Mouse (Mus musculus): ENCODE measurements at regions not wholly inside any gene's neighbourhood (a gene's known extent, or its start where the extent isn't known, plus 50 kb on each side); places are given as distances from the start of the nearest gene placed in this dataset.

DNA sequence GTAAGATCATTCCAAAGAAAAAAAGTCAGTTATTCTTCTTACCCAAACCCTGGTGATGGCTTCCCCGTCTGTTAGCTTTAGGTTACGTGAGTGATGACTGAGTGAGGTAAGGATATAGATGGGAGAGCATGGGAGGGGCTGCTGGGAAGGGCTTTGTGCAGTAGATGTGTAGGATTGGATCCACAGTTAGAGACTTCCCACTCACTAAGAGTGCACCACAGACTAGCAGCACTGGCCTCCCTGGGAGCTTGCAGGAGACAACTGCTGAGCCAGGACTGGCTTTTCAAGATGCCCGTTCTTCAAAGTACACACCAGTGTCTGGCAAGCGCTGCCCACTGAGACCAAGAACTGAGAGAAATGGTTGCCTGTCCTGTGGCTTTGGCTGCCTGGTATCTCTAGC lies 62.0 kb upstream of the Ifne start:
- no peak for DNase-seq (ENCODE audit: low read depth, low spot score)

DNA sequence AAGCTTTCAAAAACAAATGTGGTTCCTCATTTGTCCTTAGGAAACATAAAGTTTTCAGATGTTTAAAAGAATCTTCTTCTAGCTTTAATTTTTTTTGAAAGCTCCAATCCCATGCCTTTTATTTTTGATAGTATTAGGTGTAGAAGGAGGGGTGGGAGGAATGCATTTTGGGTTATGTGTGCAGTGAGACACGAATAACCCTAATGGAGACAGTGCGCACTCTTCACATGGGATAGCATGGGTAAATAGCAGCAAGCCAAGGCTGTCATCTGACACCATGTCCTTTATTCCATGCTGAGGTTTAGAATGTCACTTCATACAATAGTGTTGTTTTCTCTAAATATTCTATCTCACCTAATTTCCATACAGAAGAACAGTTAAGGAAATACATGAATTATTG lies 60.7 kb upstream of the Ifne start:
- no peak for DNase-seq (ENCODE audit: low read depth, low spot score)

DNA sequence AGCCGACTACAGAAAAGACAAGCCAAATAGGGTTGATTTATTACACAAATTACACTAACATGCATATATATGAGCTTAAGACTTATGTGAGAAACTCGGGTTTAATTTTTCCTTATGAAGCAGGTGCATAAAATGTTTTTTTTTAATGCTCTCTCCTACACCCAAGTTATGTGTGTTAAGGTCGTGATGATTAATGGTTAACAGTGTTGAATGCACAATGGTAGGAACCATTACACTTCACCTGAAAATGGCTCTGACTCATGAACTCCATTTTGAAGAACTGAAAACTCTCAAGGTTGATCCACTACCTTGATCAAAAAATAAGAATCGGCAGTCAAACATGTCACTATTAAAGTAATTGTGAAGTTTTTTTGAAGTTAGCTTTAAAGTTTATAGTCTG lies 59.4 kb upstream of the Ifne start:
- DNase-seq (ENCODE audit: low read depth, low spot score): no peak

DNA sequence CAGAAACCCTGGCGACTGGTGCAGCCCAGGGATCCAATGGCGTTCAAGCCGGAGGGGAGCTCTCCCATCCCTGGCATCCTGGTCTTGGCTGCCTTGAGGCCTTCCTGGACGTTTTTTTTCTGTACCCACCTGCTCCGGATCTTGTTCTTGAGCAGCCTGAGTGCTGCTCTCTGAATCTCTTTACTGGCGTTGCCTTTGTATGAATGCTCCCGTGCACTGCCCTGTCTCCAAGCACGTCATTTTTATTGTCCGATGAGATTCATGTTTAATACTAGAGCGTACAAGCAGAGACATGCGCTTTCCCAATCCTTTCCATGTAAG lies 58.7 kb upstream of the Ifne start:
- no peak for DNase-seq (ENCODE audit: low read depth, low spot score)

DNA sequence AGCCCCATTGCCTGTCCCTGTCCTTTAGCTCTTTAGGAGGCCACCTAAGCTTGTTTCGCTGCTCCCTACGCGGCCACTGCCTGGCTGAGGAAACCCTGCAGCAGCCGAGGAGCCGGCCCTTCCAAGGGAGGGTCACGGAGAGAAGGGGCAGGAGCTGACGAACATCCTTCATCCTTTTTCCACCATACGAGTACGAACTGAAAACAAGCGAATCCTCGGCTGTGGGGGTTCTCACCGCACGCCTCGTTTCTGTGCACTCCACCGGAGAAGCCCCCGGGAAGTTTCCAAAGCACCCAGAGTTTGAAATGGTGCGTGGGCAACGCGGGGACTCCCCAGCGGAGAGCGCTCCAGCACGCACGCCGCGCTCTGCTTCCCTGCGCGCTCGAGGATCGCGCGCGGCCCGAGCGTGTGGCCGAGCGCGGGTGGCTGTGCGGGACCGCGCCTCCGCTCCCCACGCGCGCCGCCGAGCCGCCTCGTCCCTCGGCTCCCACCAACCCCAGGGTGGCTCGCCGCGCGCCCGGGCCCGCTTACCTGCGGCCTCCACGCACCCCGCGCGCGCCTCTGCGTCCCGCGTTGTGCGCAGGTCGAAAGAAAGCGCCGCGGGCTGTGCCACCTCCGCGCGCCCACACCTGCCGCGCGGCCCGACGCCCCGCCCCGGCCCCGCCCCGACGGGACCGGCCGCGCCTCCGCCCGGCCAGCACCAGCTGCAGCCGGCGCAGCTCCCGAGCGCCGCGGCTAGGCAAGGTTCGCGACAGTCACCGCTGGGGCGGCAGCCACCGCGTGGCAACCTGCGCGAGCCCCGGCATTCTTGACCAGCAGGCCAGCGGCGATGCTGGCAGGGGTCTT lies 58.1 kb upstream of the Ifne start:
- peak; percentile 63 for DNase-seq (ENCODE audit: low read depth, low spot score)

DNA sequence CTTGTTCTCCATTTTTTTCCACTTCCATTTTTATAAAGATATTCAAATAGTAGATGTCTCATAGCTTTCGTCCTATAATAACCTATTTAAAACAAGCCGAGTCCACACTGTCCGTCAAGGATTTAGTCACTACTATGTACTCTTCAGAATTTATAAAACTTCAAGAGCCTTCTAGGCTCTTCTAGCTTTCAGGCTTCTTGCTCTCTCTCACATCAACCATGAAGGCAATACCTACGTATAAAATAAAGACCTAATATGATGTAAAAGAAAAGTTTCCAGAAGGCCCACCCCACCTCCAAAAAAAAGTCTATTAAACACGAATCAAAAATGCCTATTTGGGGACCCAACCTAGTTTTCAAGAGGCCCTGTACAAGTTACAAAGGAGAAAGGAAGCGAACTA lies 57.0 kb upstream of the Ifne start:
- no peak for DNase-seq (ENCODE audit: low read depth, low spot score)

DNA sequence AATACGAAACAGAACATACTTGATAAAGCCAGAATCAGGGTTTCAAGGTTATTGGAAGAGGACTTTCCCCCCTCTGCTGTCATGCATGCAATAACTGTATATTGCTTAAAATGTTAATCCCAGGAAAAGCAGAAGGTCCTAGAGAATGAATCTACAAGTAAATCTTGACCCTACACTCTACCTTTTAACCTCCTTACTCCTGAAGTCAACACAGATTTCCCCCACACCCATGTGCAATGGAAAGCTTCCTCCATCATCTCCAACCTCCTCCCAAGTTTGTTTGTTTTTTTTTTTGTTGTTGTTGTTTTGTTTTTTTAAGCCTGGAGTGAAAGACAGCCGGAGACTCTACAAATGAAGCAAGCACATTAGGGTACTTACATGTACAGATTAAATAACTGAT lies 55.9 kb upstream of the Ifne start:
- DNase-seq (ENCODE audit: low read depth, low spot score): no peak

DNA sequence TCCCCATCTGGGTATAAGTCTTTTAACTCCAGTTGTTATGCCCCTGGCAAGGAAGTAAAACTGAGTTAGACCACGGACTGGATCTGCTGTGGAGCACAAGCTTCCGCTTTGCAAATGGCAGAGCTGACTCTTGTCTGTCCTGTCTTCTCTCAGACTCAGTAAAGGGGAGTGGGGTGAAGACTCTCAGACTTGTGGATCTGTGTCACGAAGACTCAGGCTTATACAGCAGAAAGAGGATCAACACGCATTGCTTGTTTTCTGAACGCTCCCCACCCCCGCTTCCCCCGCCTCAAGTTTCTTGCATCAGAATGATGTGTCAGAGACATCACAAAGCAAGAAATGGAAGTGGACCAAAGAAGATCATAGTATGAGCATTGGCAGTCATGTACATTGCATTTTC lies 55.3 kb upstream of the Ifne start:
- no peak for DNase-seq (ENCODE audit: low read depth, low spot score)

DNA sequence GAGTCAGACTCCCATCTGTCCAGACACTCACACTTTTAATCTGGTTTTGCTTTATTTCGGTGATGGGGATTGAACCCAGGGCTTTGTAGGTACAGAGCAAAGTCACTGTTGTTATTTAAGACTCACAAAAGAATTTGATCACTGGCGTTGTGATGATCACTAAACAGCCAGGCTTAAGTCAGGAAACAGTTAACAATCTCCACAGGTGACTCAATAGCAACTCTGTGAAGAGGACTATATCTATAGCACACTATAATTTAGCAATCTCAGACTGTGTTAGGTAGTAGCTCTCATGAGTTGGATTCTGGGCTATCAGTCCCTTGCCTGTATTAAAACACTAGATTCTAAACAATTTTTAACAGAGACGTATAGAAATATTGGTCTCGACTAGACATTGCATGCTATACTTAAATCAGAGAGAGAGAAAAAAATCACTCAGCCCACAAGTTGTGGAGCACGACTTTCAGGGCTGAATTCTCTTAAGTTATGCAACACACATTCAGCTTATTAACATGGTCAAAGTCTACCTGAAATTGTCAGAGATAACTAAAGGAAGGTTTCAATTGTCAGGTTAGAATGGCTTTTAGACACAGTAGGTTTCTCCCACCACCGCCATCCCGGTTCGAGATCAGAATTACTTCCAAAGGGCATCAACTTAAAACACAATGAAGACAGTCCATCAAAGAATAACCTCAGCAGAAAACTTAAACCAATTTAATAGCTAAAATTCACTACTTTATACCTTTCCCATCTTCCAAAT lies 54.4 kb upstream of the Ifne start:
- no peak for DNase-seq (ENCODE audit: low read depth, low spot score)

DNA sequence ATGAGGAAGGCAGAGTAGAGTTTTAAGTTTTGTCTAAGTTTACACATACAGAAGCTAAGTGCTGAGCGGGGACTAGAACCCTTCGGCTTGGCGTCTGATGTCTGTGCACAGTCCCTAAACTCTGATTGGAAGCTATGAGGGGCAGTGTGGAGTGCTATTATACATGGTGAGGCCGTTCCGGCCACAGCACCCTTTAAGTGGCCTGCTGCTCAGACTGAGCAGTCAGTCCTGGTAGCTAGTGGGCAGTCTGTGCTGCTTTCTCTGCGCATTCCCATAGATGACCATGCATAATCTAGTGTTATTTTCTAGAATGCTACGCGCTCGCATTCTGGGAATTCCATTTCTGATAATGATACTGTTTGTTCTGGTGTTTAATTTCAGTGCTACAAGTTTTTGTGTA lies 51.2 kb upstream of the Ifne start:
- DNase-seq (ENCODE audit: low read depth, low spot score): no peak

Measured in ES-CJ7 (cell line).